ENCODE assay signal across 14 mouse cellular contexts in the genomic region with DNA sequence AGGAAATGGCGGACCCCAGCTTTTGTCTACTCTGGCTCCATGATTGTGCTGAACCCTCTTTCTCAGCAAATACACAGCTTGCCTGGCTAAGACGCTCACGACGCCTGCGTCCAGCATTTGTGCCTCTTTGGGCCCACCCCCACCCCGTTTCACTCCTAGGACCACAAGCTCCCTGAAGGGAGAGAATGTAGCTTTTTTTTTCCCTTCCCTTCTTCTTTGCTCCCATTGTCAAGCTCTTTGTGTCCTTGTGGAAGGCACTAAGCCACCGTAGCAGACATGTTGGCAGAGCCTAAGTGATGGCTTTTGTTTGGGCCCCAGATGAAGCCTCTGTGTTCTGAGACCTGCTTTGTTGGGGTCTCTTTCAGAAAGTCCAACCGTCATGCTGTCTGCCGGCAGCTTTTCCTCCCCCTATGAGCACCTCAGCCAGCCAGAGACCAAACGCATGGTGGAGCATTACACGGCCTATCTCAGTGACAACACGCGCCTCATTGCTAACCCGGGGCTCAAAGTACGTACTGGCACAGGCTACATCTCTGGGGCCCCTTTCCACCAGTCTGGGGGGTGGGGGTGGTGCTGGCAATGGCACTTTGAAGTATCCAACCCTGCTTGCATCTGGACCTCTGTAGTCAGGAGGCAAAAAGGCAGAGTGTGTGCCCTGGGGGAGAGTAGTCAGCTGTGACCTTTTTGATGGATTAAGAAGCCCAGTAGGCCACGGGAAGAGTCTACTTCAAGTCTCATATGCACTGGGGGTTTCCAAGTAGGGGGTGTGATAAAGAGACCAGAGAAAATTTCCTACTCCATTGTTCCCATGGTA. TPM values are rescaled to one million over a fixed set of nuclear protein-coding genes. Genes with fewer than 3 reads are reported as not detected.
DNase-seq lines count a peak whose midpoint lies in the region; ATAC-seq and TF ChIP-seq lines count a peak whose summit lies in the region.
"Had no signal": no experiment of that assay in that cellular context is flagged by ENCODE, and none has a peak within 500 bp of the region (broad histone marks: within the 10 kb centered on the region; RNA-seq: fewer than 3 reads in every experiment).

No protein-coding gene starts in this region.

- H3K9ac ChIP-seq in forebrain, postnatal 0 days, result no peak overlapping the region
- no peak overlapping the region for H3K9ac ChIP-seq in midbrain, embryonic 14.5 days (replicated peaks; ENCODE audit: low read length)
- H3K9ac ChIP-seq in liver, postnatal 0 days (replicated peaks), result no peak overlapping the region
- H3K9ac ChIP-seq: limb, embryonic 13.5 days had no signal

- no peak for TF ChIP-seq CTCF in brain, embryonic 14.5 days (IDR thresholded peaks at IDR 0.05; ENCODE audit: borderline replicate concordance, extremely low read depth, insufficient read depth, insufficient read length)
- TF ChIP-seq CTCF in forebrain, postnatal 0 days (IDR thresholded peaks at IDR 0.05; ENCODE audit: low read depth), result no peak
- no peak for TF ChIP-seq CTCF in liver, postnatal 0 days (IDR thresholded peaks at IDR 0.05; ENCODE audit: low read depth)

- TF ChIP-seq POLR2A in brain, embryonic 14.5 days (IDR thresholded peaks at IDR 0.05; ENCODE audit: borderline replicate concordance, extremely low read depth, insufficient read depth, insufficient read length, poor library complexity, severe bottlenecking), result no peak

- H3K4me2 ChIP-seq in forebrain, postnatal 0 days (ENCODE audit: low read depth), result no peak overlapping the region
- no peak overlapping the region for H3K4me2 ChIP-seq in midbrain, embryonic 14.5 days (ENCODE audit: low read length)
- H3K4me2 ChIP-seq in liver, postnatal 0 days (ENCODE audit: low read depth, low read length), result no peak overlapping the region
- H3K4me2 ChIP-seq: limb, embryonic 13.5 days had no signal

- DNase-seq in brain, embryonic 14.5 days (ENCODE audit: low read depth), result peak; percentile 90
- peak; percentile 68 for DNase-seq in embryo, embryonic 11 days
- peak; percentile 33 for DNase-seq in forebrain, postnatal 0 days
- peak; percentile 77 for DNase-seq in midbrain, embryonic 14.5 days
- DNase-seq in liver, postnatal 0 days, result no peak
- no peak for DNase-seq in liver
- DNase-seq: heart, adult 2 months; heart, postnatal 4 days; kidney, postnatal 36 days had no signal

- H3K4me1 ChIP-seq in forebrain, postnatal 0 days (ENCODE audit: insufficient read depth), result no peaks in the 10 kb centered on the region
- H3K4me1 ChIP-seq in midbrain, embryonic 14.5 days (ENCODE audit: control insufficient read depth, insufficient read depth, low read length), result peaks cover 21% of the 10 kb centered on the region
- no peaks in the 10 kb centered on the region for H3K4me1 ChIP-seq in liver, postnatal 0 days (ENCODE audit: insufficient read depth)
- H3K4me1 ChIP-seq: limb, embryonic 13.5 days had no signal

- H3K27ac ChIP-seq in forebrain, postnatal 0 days (ENCODE audit: low read depth, low read length), result no peak overlapping the region
- H3K27ac ChIP-seq in midbrain, embryonic 14.5 days (replicated peaks; ENCODE audit: low read depth, low read length), result peak overlapping the region; percentile 73
- no peak overlapping the region for H3K27ac ChIP-seq in liver, postnatal 0 days (ENCODE audit: low read depth)
- H3K27ac ChIP-seq: heart, adult 2 months; limb, embryonic 13.5 days had no signal

- H3K4me3 ChIP-seq in forebrain, postnatal 0 days (ENCODE audit: low read depth, low read length), result no peak overlapping the region
- no peak overlapping the region for H3K4me3 ChIP-seq in midbrain, embryonic 14.5 days (replicated peaks; ENCODE audit: low read depth, low read length)
- no peak overlapping the region for H3K4me3 ChIP-seq in liver, postnatal 0 days (ENCODE audit: low read depth, low read length)
- H3K4me3 ChIP-seq: heart, adult 2 months; limb, embryonic 13.5 days had no signal

- H3K9me3 ChIP-seq in forebrain, postnatal 0 days (ENCODE audit: low read length), result no peaks in the 10 kb centered on the region
- H3K9me3 ChIP-seq in midbrain, embryonic 14.5 days (ENCODE audit: control insufficient read depth, low read length), result no peaks in the 10 kb centered on the region
- no peaks in the 10 kb centered on the region for H3K9me3 ChIP-seq in liver, postnatal 0 days (ENCODE audit: low read length)
- H3K9me3 ChIP-seq: limb, embryonic 13.5 days had no signal

- ATAC-seq in forebrain, postnatal 0 days, result peak; percentile 72
- peak; percentile 88 for ATAC-seq in midbrain, embryonic 14.5 days (ENCODE audit: low FRiP score, low TSS enrichment)
- no peak for ATAC-seq in liver, postnatal 0 days
- no peak for ATAC-seq in erythroblast, adult 5-6 weeks (replicated peaks; ENCODE audit: low FRiP score, poor library complexity, severe bottlenecking)

- 22% methylated on average over 16 of the region's 16 CpGs for WGBS in forebrain, postnatal 0 days
- 7% methylated on average over 16 of the region's 16 CpGs for WGBS in midbrain, embryonic 14.5 days
- 84% methylated on average over 16 of the region's 16 CpGs for WGBS in liver, postnatal 0 days (ENCODE audit: insufficient replicate concordance)

- no peak for TF ChIP-seq EP300 in liver, postnatal 0 days (IDR thresholded peaks at IDR 0.05; ENCODE audit: low read depth)

- 0 out of 2 replicates have a peak, but pooled peaks cover 5% of the 10 kb centered on the region for H3K36me3 ChIP-seq in forebrain, postnatal 0 days (ENCODE audit: insufficient read depth)
- H3K36me3 ChIP-seq in midbrain, embryonic 14.5 days (ENCODE audit: control insufficient read depth, insufficient read depth, low read length), result peaks cover 62% of the 10 kb centered on the region
- no peaks in the 10 kb centered on the region for H3K36me3 ChIP-seq in liver, postnatal 0 days (replicated peaks; ENCODE audit: insufficient read depth, low read length)

- H3K27me3 ChIP-seq in forebrain, postnatal 0 days (ENCODE audit: insufficient read depth, low read length), result no peaks in the 10 kb centered on the region
- H3K27me3 ChIP-seq in midbrain, embryonic 14.5 days (ENCODE audit: control insufficient read depth, insufficient read depth, low read length), result no peaks in the 10 kb centered on the region
- no peaks in the 10 kb centered on the region for H3K27me3 ChIP-seq in liver, postnatal 0 days (ENCODE audit: insufficient read depth, low read length)
- H3K27me3 ChIP-seq: limb, embryonic 13.5 days had no signal

RNA-seq across cellular contexts. Expression of a gene that starts 46.6 kb away (rescaled TPM):
- polyA plus RNA-seq in brain, embryonic 14.5 days (2012; rRNA removed), result not detected in 2 replicates
- total RNA-seq in forebrain, postnatal 0 days (2014; rRNA removed), result not detected in 2 replicates
- not detected in 2 replicates for polyA plus RNA-seq in forebrain, postnatal 0 days (2015; fragmentation: Nextera tagmentation; extraction: Ambion mirVana)
- polyA plus RNA-seq in midbrain, embryonic 14.5 days (2014; fragmentation: Nextera tagmentation; extraction: Ambion mirVana), result not detected in 2 replicates
- polyA plus RNA-seq in liver, postnatal 0 days (2015; fragmentation: Nextera tagmentation; extraction: Ambion mirVana), result not detected in 2 replicates
- not detected in 2 replicates for total RNA-seq in erythroblast, adult 5-6 weeks (2015; ENCODE audit: low replicate concordance)
- total RNA-seq in erythroblast, adult 5-6 weeks (2017; ENCODE audit: low replicate concordance), result not detected in 2 replicates
- total RNA-seq: heart, adult 2 months; heart, postnatal 4 days had no signal
- polyA plus RNA-seq: frontal cortex, adult 2 months; heart, adult 2 months; limb, embryonic 13.5 days; lung, embryonic 16.5 days; testis, adult 2 months had no signal

Comparison
In these comparisons a context has a peak if more than half of its experiments do, and no peak if none do; other contexts are left out.
1. DNase-seq: peak in brain, embryonic 14.5 days (single experiment), embryo, embryonic 11 days (single experiment), forebrain, postnatal 0 days (single experiment) and midbrain, embryonic 14.5 days (single experiment); none in liver, postnatal 0 days (single experiment) and liver (single experiment).
2. ATAC-seq: peak in forebrain, postnatal 0 days (single experiment) and midbrain, embryonic 14.5 days (single experiment); none in liver, postnatal 0 days (single experiment) and erythroblast, adult 5-6 weeks (single experiment).